Mouse (Mus musculus): ENCODE measurements around the gene Rusc2.
A peak's percentile ranks its signal among the peaks of the same experiment; 100 is the strongest.

Gene Rusc2

GRCm38 (mm10) chr4:43384083-43384460 is 2.3 kb downstream of the Rusc2 start:
- DNase-seq (ENCODE audit: low spot score): no peak

GRCm38 (mm10) chr4:43384541-43384940 is 2.8 kb downstream of the Rusc2 start:
- DNase-seq (ENCODE audit: low spot score): no peak

- no peak for DNase-seq (ENCODE audit: low spot score)
Measured at GRCm38 (mm10) chr4:43386932-43387331, 5.2 kb downstream of the Rusc2 start.

GRCm38 (mm10) chr4:43389390-43389789 is 7.6 kb downstream of the Rusc2 start:
- no peak for DNase-seq (ENCODE audit: low spot score)

GRCm38 (mm10) chr4:43389845-43390440 is 8.2 kb downstream of the Rusc2 start:
- no peak for DNase-seq (ENCODE audit: low spot score)

GRCm38 (mm10) chr4:43391521-43392050 is 9.8 kb downstream of the Rusc2 start:
- DNase-seq (ENCODE audit: low spot score): no peak

GRCm38 (mm10) chr4:43394345-43394891 is 12.6 kb downstream of the Rusc2 start:
- DNase-seq (ENCODE audit: low spot score): peak; percentile 58

- DNase-seq (ENCODE audit: low spot score): no peak
Measured at GRCm38 (mm10) chr4:43395147-43395546, 13.4 kb downstream of the Rusc2 start.

GRCm38 (mm10) chr4:43395836-43396235 is 14.1 kb downstream of the Rusc2 start:
- DNase-seq (ENCODE audit: low spot score): no peak

- DNase-seq (ENCODE audit: low spot score): no peak
Measured at GRCm38 (mm10) chr4:43396381-43396780, 14.6 kb downstream of the Rusc2 start.

- no peak for DNase-seq (ENCODE audit: low spot score)
Measured at GRCm38 (mm10) chr4:43398014-43398413, 16.2 kb downstream of the Rusc2 start.

GRCm38 (mm10) chr4:43398829-43399331 is 17.1 kb downstream of the Rusc2 start:
- no peak for DNase-seq (ENCODE audit: low spot score)

GRCm38 (mm10) chr4:43399391-43400131 is 17.8 kb downstream of the Rusc2 start:
- DNase-seq (ENCODE audit: low spot score): no peak

- no peak for DNase-seq (ENCODE audit: low spot score)
Measured at GRCm38 (mm10) chr4:43400976-43401375, 19.2 kb downstream of the Rusc2 start.

GRCm38 (mm10) chr4:43401486-43401885 is 19.7 kb downstream of the Rusc2 start:
- no peak for DNase-seq (ENCODE audit: low spot score)

GRCm38 (mm10) chr4:43402212-43402611 is 20.4 kb downstream of the Rusc2 start:
- DNase-seq (ENCODE audit: low spot score): no peak

- DNase-seq (ENCODE audit: low spot score): no peak
Measured at GRCm38 (mm10) chr4:43404697-43405096, 22.9 kb downstream of the Rusc2 start.

- peak; percentile 53 for DNase-seq (ENCODE audit: low spot score)
Measured at GRCm38 (mm10) chr4:43406162-43406971, 24.6 kb downstream of the Rusc2 start.

GRCm38 (mm10) chr4:43407071-43407920 is 25.5 kb downstream of the Rusc2 start:
- DNase-seq (ENCODE audit: low spot score): no peak

- DNase-seq (ENCODE audit: low spot score): no peak
Measured at GRCm38 (mm10) chr4:43414761-43415160, 33.0 kb downstream of the Rusc2 start.

Measured in urinary bladder, postnatal 25 days (tissue).